Mouse (Mus musculus) G1E (cell line): ENCODE results near the gene Bloc1s1. TPM values are rescaled to one million over a fixed set of nuclear protein-coding genes. Genes with fewer than 3 reads are reported as not detected.

Experiments
- ATAC-seq: 2 replicates; pipeline ENCODE4 v1.8.0; 2016; ENCODE audit warnings: mild to moderate bottlenecking; ENCODE audit not compliant: insufficient number of reproducible peaks, poor library complexity, low FRiP score, severe bottlenecking; ENCODE audit errors: extremely low read depth
- DNase-seq: peaks from one replicate; pipeline ENCODE4 v3.0.0; 2012; ENCODE audit warnings: low spot score
- H3K27me3 ChIP-seq: 2 replicates; pipeline ENCODE4 v1.6.1; 2012; ENCODE audit warnings: mild to moderate bottlenecking, low read length, inconsistent platforms; ENCODE audit not compliant: insufficient read depth
- H3K36me3 ChIP-seq: replicated peaks from 2 replicates; pipeline ENCODE3; 2012; ENCODE audit warnings: mild to moderate bottlenecking, inconsistent platforms
- H3K4me1 ChIP-seq: 2 replicates; pipeline ENCODE4 v1.6.1; 2012; ENCODE audit warnings: low read depth, low read length, inconsistent platforms, mixed read lengths; ENCODE audit not compliant: insufficient read depth
- H3K4me3 ChIP-seq: 2 replicates; pipeline ENCODE4 v1.5.1; 2012; ENCODE audit warnings: low read depth, mild to moderate bottlenecking, inconsistent platforms, low read length, moderate library complexity, mixed read lengths
- H3K9me3 ChIP-seq: replicated peaks from 2 replicates; pipeline ENCODE4 v1.6.1; 2012; ENCODE audit warnings: inconsistent platforms
- CTCF ChIP-seq: IDR thresholded peaks from 2 replicates; pipeline ENCODE4 v1.5.1; 2012; ENCODE audit warnings: low read depth, low read length, inconsistent platforms, mixed read lengths
- GATA1 ChIP-seq: IDR thresholded peaks from 2 replicates; pipeline ENCODE4 v1.6.1; 2012; ENCODE audit warnings: borderline replicate concordance, low read length, inconsistent platforms, mixed read lengths
- GATA2 ChIP-seq: IDR thresholded peaks from 2 replicates; pipeline ENCODE4 v1.6.1; 2012; ENCODE audit warnings: low read depth, low read length, inconsistent platforms, borderline replicate concordance
- POLR2AphosphoS5 ChIP-seq: IDR thresholded peaks from 2 replicates; pipeline ENCODE4 v1.6.1; 2012; ENCODE audit warnings: low read depth, low read length, inconsistent platforms; ENCODE audit not compliant: insufficient replicate concordance
- TAL1 ChIP-seq: conservative IDR thresholded peaks from 2 replicates; pipeline ENCODE4 v1.6.1; 2012; ENCODE audit warnings: low read depth, low read length, inconsistent platforms, mixed read lengths
- polyA plus RNA-seq: library from polyadenylated mRNA; stranded (reverse); fragments of >175 nt; gene quantifications from 2 replicates; pipeline ENCODE4 v1.2.3, GENCODE M21; 2012
- total RNA-seq, 2 experiments: library from RNA; stranded (forward) in 1 of 2; stranded (reverse) in 1 of 2; fragments of 200-1000 nt in 1 of 2; fragments of >200 nt in 1 of 2; fragmentation: Nextera tagmentation in 1 of 2; gene quantifications; 2 replicates each; pipeline ENCODE4 v1.2.3; 2014 to 2017

The Bloc1s1 gene
- 46.7 and 50.3 TPM in 2 replicates for total RNA-seq (2014; fragmentation: Nextera tagmentation)
- total RNA-seq (2017) = 116 and 119 TPM in 2 replicates
- polyA plus RNA-seq = 121 and 157 TPM in 2 replicates

DNA sequence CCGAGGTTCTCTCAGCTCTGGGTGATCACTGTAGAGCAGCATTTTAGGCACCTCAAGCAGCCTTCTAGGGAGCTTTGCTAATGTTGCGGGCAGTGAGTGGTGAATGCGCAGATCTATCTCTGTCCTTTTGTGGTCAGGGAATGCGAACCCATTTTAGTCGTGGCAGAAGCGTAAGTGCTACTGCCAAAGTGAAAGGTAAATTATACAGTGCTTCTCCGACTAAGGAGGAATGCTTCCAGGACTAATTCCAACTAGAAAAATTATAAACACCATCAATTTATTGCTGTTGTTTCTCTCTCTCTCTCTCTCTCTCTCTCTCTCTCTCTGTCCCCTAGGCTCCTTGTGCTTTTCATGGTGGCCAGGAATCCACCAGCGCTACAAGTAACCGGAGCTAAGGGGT, at the start of gene Bloc1s1:
TSS of gene Bloc1s1 (minus strand) at position 101 of the 400 bp plus-strand sequence.
- no peak for TF ChIP-seq GATA2
- no peak for TF ChIP-seq GATA1
- no peaks in the 10 kb centered on the region for H3K9me3 ChIP-seq
- peaks cover 24% of the 10 kb centered on the region for H3K4me1 ChIP-seq
- H3K27me3 ChIP-seq = peaks cover 16% of the 10 kb centered on the region
- ATAC-seq = no peak
- peak within 1 kb of the TSS; percentile 90 for H3K4me3 ChIP-seq
- no peak for DNase-seq
- H3K36me3 ChIP-seq = peaks cover 32% of the 10 kb centered on the region

DNA sequence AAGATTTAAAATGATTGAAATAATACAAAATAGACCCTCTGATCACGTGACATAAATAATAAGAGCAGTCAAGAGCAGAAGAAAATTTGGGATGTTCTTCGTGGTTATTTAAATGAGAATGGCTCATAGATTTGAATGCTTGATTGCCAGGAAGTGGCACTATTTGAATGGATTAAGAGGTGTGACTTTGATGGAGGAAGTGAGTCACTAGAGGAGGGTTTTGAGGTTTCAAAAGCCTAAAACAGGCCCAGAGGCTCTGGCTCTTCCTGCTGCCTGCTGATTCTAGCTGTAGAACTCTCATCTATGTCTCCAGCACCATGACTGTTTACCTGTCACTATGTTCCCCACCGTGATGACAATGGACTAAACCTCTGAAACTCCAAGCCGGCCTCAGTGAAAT, 49.0 kb upstream of the Bloc1s1 start:
- TF ChIP-seq CTCF = no peak
- TF ChIP-seq POLR2AphosphoS5 = no peak
- no peak for TF ChIP-seq GATA1
- no peak for TF ChIP-seq GATA2
- TF ChIP-seq TAL1 = no peak
- DNase-seq (no peak), ATAC-seq (no peak)
- Histone ChIP-seq H3K36me3 (no peaks in the 10 kb centered on the region), H3K9me3 (no peaks in the 10 kb centered on the region), H3K4me1 (no peaks in the 10 kb centered on the region), H3K27me3 (peaks cover 5% of the 10 kb centered on the region; the same call in 1 of the 2 replicates), H3K4me3 (no peak overlapping the region)

DNA sequence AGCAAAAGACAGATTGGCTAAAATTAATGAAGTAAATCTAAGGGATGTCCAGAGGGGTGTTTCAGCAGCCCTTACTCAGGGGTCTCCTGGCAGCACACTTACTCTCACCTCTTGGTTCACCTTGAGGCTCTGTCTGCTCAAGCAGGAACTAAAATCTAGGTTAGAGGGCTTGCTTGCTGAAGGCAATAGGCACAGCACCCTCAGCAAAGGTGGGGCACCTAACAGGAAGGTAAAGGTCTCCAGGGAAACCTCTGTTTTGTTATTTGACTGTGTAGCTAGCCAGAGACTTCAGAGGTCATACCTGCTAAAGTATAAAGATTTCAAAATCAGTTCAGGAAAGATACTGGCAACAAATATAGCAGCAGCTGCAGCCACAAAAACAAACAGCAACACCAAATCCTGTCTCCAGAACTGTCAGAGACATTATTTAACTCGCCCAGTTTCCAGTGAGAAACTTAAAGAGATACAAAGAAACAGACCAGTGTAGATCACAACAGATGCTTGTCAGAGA, 47.0 kb upstream of the Bloc1s1 start:
- ATAC-seq (no peak), DNase-seq (no peak)
- Histone ChIP-seq H3K4me1 (no peaks in the 10 kb centered on the region), H3K9me3 (no peaks in the 10 kb centered on the region), H3K36me3 (no peaks in the 10 kb centered on the region), H3K27me3 (peaks cover 5% of the 10 kb centered on the region; the same call in 1 of the 2 replicates), H3K4me3 (no peak overlapping the region)
- TF ChIP-seq GATA2 = no peak
- TF ChIP-seq GATA1 = no peak
- TF ChIP-seq POLR2AphosphoS5 = no peak
- TF ChIP-seq CTCF = no peak
- TF ChIP-seq TAL1 = no peak

DNA sequence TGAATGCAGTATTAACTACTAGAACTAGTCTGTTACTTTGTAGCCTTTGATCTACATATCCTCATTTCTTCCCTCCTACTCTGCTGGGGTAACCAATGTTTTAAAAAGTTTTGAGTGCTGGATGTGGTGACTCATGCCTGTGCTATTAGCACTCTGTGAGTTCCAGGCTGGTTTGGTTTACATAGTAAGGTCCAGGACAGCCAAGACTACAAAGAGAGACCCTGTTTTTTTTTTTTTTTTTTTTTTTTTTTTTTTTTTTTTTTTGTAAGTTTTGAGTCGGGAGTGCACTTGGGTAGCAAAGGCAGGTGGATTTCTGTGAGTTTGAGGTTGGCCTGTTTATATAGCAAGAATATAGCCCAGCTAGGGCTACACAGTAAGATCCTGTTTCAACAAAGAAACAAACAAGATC, 44.5 kb upstream of the Bloc1s1 start:
- Histone ChIP-seq H3K9me3 (no peaks in the 10 kb centered on the region), H3K36me3 (no peaks in the 10 kb centered on the region), H3K27me3 (peaks cover 5% of the 10 kb centered on the region; the same call in 1 of the 2 replicates), H3K4me1 (no peaks in the 10 kb centered on the region), H3K4me3 (no peak overlapping the region)
- no peak for ATAC-seq
- no peak for DNase-seq
- TF ChIP-seq GATA1 = no peak
- TF ChIP-seq POLR2AphosphoS5 = no peak
- no peak for TF ChIP-seq GATA2
- no peak for TF ChIP-seq TAL1
- TF ChIP-seq CTCF = no peak

DNA sequence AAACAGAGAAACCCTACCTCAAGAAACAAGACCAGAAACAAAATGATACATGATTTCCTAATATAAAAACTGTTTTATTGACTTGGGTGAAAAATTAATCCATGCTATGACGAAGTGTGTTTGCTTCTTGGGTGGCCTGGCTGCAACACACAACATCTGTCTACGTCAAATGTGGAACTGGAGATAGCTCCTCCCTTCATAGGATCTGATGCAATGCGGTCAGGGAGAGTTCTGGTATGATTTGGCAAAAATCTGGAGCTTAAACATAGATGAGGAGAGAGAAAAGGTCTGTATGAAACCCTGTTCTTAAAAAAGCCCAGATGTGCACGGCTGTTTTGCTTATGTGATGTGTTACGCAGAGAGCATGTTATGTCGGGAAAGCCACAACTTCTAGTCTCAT, 42.0 kb upstream of the Bloc1s1 start:
- Histone ChIP-seq H3K9me3 (no peaks in the 10 kb centered on the region), H3K4me3 (no peak overlapping the region), H3K27me3 (peaks cover 5% of the 10 kb centered on the region; the same call in 1 of the 2 replicates), H3K4me1 (no peaks in the 10 kb centered on the region), H3K36me3 (no peaks in the 10 kb centered on the region)
- no peak for DNase-seq
- ATAC-seq = no peak
- TF ChIP-seq CTCF (no peak), TAL1 (no peak), GATA2 (no peak), GATA1 (no peak), POLR2AphosphoS5 (no peak)

DNA sequence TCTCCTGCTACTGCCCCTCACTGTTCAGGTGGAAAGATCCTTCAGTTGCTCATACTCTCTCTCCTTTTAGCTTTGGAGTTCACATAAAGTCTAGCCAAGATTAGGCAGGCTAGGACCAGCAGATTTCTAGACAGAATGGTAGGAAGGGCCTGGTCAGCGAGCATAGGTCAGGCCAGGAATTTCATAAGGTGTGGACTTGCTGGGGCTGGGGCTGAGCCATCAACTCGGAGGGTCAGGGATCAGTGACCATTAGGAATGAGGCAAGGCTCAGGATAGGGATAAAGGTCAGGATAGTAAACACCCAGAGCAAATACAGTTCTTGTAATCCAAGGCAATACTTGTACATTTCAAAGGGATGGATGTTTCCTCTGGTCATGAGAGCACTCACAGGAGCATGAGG, 41.1 kb upstream of the Bloc1s1 start:
- no peak for TF ChIP-seq POLR2AphosphoS5
- no peak for TF ChIP-seq GATA2
- TF ChIP-seq TAL1 = no peak
- no peak for TF ChIP-seq CTCF
- no peak for TF ChIP-seq GATA1

More for the DNA sequence above, 41.1 kb upstream of the Bloc1s1 start:
- Histone ChIP-seq H3K36me3 (no peaks in the 10 kb centered on the region), H3K4me3 (no peak overlapping the region), H3K4me1 (no peaks in the 10 kb centered on the region), H3K27me3 (peaks cover 14% of the 10 kb centered on the region), H3K9me3 (no peaks in the 10 kb centered on the region)
- DNase-seq = no peak
- no peak for ATAC-seq
